Mouse (Mus musculus) testis, adult 2 months (tissue): ENCODE measurements around the gene Anp32b. TPM values are rescaled to one million over a fixed set of nuclear protein-coding genes. Genes with fewer than 3 reads are reported as not detected.
A peak's percentile ranks its signal among the peaks of the same experiment; 100 is the strongest.

ENCODE experiments used
- H3K27ac ChIP-seq: fragments of 200-500 bp; 2 replicates; pipeline ENCODE4 v1.5.1; 2012; ENCODE audit warnings: low read depth, low read length; ENCODE audit not compliant: control insufficient read depth, insufficient read depth
- H3K27me3 ChIP-seq: fragments of 200-500 bp; 2 replicates; pipeline ENCODE4 v1.6.1; 2012; ENCODE audit warnings: mild to moderate bottlenecking, low read length, moderate library complexity; ENCODE audit not compliant: control insufficient read depth, insufficient read depth
- H3K36me3 ChIP-seq: fragments of 200-500 bp; 2 replicates; pipeline ENCODE4 v1.6.1; 2012; ENCODE audit warnings: mild to moderate bottlenecking, low read length; ENCODE audit not compliant: control insufficient read depth, insufficient read depth
- H3K4me1 ChIP-seq: fragments of 200-500 bp; 2 replicates; pipeline ENCODE4 v1.6.1; 2012; ENCODE audit warnings: low read length; ENCODE audit not compliant: control insufficient read depth, insufficient read depth
- H3K4me3 ChIP-seq: fragments of 200-500 bp; 2 replicates; pipeline ENCODE4 v1.5.1; 2012; ENCODE audit warnings: low read depth, mild to moderate bottlenecking, low read length, moderate library complexity, mixed read lengths; ENCODE audit not compliant: control insufficient read depth
- CTCF ChIP-seq: fragments of 200-500 bp; IDR thresholded peaks from 2 replicates; pipeline ENCODE4 v1.5.1; 2012; ENCODE audit warnings: low read depth, mild to moderate bottlenecking, inconsistent platforms, low read length, moderate library complexity; ENCODE audit not compliant: control insufficient read depth, insufficient read depth, insufficient replicate concordance
- POLR2A ChIP-seq: fragments of 200-500 bp; IDR thresholded peaks from 2 replicates; pipeline ENCODE4 v1.6.1; 2012; ENCODE audit warnings: low read depth, mild to moderate bottlenecking, inconsistent platforms, low read length, moderate library complexity; ENCODE audit not compliant: control insufficient read depth
- polyA plus RNA-seq: library from polyadenylated mRNA; depleted of rRNA; stranded (reverse); fragments of >200 nt; gene quantifications from 2 replicates; pipeline ENCODE4 v1.2.3, GENCODE M21; 2012; rRNA removed

Anp32b gene
- 10.5 and 11.6 TPM in 2 replicates for polyA plus RNA-seq

- Histone ChIP-seq H3K27ac (peak within 1 kb of the TSS; percentile 99), H3K4me3 (peak within 1 kb of the TSS; percentile 94), H3K36me3 (no peaks in the 10 kb centered on the region), H3K4me1 (peaks cover 8% of the 10 kb centered on the region), H3K27me3 (no peaks in the 10 kb centered on the region)
- TF ChIP-seq POLR2A (peak; percentile 29; the same call in 1 of the 2 replicates), CTCF (peak; percentile 40; the same call in 1 of the 2 replicates)
These were observed at the start of gene Anp32b for GRCm38 (mm10) chr4:46450519-46451131. Gene Anp32b (plus strand): TSS chr4:46450902.

DNA sequence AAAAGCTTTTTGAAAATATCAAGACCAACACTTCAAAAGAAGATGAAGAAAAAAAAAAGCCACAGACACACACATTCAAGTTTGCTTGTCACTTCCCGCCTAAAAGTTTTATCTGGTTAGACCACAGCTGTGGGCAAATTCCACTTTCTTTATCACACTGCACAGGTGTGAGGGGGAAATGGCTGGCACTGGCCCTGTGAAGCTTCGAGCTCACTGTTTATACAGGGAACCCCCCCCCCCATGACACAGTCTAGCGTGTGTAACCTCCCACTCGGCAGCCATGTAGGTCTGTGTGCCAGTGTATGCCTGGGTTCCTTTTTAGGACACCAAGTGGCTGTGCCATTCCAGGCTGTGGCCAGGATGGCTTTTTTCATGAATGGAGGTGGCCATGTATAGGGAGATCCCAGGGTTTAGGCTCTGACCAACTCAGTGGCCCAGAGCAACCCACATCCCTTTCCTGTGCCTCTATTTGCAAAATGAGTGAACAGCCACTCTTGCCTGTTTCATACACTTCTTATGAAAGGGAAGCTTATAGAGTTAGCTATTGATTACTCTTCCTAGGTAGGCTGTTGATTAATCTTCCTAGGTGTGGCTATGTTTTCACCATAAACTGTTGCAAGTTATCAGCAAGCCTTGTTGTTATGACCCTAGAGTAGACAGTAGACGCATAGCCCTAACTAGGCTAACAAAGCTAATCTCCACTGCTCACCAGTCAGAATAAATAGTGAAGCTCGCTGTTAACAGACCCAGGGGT is 46.5 kb upstream of the Anp32b start:
- TF ChIP-seq POLR2A, result no peak
- no peak for TF ChIP-seq CTCF
- Histone ChIP-seq H3K4me1 (no peaks in the 10 kb centered on the region), H3K4me3 (no peak overlapping the region), H3K36me3 (no peaks in the 10 kb centered on the region), H3K27ac (no peak overlapping the region), H3K27me3 (no peaks in the 10 kb centered on the region)

DNA sequence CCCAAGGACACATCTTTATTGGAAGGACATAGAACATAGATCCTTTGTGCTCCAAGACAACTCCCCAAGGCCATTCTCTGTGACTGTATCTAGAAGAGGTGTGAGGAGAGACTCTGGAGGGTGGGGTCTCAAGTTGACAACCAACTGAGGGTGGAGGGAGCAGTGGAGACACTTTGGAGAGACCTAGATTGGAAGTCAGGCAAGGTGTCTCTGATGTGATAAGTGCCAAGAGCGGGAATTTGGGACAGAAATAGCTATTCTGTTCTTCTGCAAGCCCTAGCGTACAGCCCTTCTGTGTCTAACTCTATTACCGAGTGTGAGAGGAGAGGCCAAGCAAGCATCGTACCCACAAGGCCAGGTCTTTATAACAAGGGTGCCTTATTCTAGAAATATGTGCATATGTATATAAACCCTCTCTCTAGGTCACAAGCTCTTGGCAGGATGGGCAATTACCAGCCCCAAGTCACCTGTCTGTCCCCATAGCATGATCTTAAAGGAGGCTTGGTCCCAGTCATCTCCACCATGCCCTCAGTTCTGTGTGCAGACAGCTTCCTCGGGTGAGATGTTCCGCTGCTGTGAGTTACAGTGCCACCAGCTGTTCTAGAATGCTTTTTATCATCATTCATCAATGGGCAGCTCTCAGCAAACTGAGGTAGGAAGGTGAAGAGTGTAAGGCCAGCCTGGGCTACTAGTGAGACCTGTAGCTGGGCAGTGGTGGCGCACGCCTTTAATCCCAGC is 43.6 kb upstream of the Anp32b start:
- no peaks in the 10 kb centered on the region for H3K4me1 ChIP-seq
- H3K4me3 ChIP-seq, result no peak overlapping the region
- H3K36me3 ChIP-seq, result no peaks in the 10 kb centered on the region
- no peak overlapping the region for H3K27ac ChIP-seq
- no peaks in the 10 kb centered on the region for H3K27me3 ChIP-seq
- TF ChIP-seq CTCF (no peak), POLR2A (no peak)

GRCm38 (mm10) chr4:46410677-46411076 is 40.0 kb upstream of the Anp32b start:
- no peaks in the 10 kb centered on the region for H3K27me3 ChIP-seq
- TF ChIP-seq POLR2A (no peak), CTCF (no peak)
- H3K4me1 ChIP-seq, result no peaks in the 10 kb centered on the region
- H3K36me3 ChIP-seq, result no peaks in the 10 kb centered on the region
- H3K27ac ChIP-seq, result no peak overlapping the region
- H3K4me3 ChIP-seq, result peak overlapping the region; percentile 42

GRCm38 (mm10) chr4:46411489-46411888 is 39.2 kb upstream of the Anp32b start:
- Histone ChIP-seq H3K27me3 (no peaks in the 10 kb centered on the region), H3K4me3 (peak overlapping the region; percentile 43), H3K4me1 (no peaks in the 10 kb centered on the region), H3K27ac (no peak overlapping the region), H3K36me3 (no peaks in the 10 kb centered on the region)
- TF ChIP-seq POLR2A (no peak), CTCF (no peak)

DNA sequence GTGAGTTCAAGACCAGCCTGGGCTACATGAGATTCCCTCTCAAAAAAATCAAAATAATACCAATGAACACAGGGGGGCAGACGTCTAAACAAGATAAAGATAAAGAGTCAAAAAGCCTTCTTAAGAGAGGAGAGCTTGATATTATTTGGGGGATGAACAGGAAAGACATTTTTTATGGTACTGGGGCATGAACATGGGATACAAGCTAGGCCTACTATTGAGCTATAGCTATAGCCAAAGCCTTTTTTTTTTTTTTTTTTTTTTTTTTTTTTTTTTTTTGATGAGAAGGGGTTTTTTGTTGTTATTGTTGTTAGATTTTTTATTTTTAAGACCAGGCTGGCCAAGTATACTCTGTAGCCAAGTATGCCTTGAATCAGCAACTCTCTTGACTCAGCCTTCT is 38.6 kb upstream of the Anp32b start:
- Histone ChIP-seq H3K4me3 (peak overlapping the region; percentile 76), H3K27me3 (no peaks in the 10 kb centered on the region), H3K27ac (no peak overlapping the region), H3K4me1 (no peaks in the 10 kb centered on the region), H3K36me3 (no peaks in the 10 kb centered on the region)
- no peak for TF ChIP-seq CTCF
- no peak for TF ChIP-seq POLR2A

DNA sequence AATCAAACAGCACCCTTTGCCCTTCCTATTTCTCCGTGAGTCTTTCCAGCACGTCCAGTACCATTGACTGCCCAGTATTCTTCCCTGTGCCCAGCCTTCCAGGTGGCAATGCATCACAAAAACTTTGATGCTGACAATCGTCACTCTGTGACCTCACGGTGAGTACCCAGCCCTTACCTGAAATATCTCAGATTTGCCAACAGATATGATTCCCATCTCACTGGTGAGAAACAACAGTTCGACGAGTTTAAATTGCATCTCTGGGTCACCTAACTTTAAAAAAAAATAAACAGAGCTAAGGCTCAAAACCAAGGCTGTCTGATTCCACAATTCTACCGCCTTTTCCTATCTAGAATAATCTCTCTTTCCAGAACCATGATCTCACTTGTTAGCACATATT is 37.3 kb upstream of the Anp32b start, which contains the start of gene Hemgn:
Gene Hemgn, minus strand, starts transcription at position 101 of the 400 bp plus-strand sequence.
- Histone ChIP-seq H3K36me3 (no peaks in the 10 kb centered on the region), H3K4me3 (peak within 1 kb of the TSS; percentile 76), H3K27ac (peak within 1 kb of the TSS; percentile 54; the same call in 1 of the 2 replicates), H3K27me3 (no peaks in the 10 kb centered on the region), H3K4me1 (no peaks in the 10 kb centered on the region)
- TF ChIP-seq CTCF (no peak), POLR2A (no peak; the same call in 1 of the 2 replicates)

DNA sequence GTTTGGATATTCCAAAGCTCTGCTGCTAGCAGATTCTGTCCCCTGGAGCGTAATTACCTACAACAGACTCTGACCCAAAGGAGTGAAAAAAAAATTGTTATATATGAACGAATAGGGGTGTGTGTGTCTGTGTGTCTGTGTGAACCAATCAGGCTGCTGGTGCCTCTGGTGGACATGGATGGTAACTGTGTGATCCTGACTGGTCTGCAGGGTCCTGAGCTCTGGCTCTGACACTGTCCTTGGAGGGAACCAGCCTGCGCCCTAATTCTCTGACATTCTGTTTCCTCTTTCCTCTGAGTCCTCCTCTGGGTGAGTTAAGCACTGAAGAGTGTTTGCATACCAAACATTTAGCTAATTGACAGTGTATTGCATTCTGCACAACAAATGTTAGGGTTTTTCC is 33.2 kb upstream of the Anp32b start:
- Histone ChIP-seq H3K4me3 (no peak overlapping the region), H3K36me3 (no peaks in the 10 kb centered on the region), H3K4me1 (no peaks in the 10 kb centered on the region), H3K27ac (no peak overlapping the region), H3K27me3 (no peaks in the 10 kb centered on the region)
- peak; percentile 14; the same call in 1 of the 2 replicates for TF ChIP-seq CTCF
- TF ChIP-seq POLR2A, result no peak
